Mouse (Mus musculus) liver, embryonic 14.5 days (tissue): ENCODE measurements around the gene Myrip.

Experiments used
- CTCF ChIP-seq: IDR thresholded peaks from 2 replicates; pipeline ENCODE4 v1.5.1; 2016; ENCODE audit warnings: antibody characterized with exemption, low read depth, control low read depth
- EP300 ChIP-seq: IDR thresholded peaks from 2 replicates; pipeline ENCODE4 v1.6.1; 2016; ENCODE audit warnings: antibody characterized with exemption, low read depth

GRCm38 (mm10) chr9:120481644-120482043 is 180.3 kb downstream of the Myrip start:
- TF ChIP-seq CTCF (no peak), EP300 (no peak)
